Mouse (Mus musculus) forebrain, embryonic 10.5 days (tissue): Measurements from ENCODE around the gene Il13ra1. TPM values are rescaled to one million over a fixed set of nuclear protein-coding genes. Genes with fewer than 3 reads are reported as not detected.

Experiments used
- DNase-seq: peaks from one replicate; pipeline ENCODE4 v3.0.0-alpha.2; 2017; ENCODE audit warnings: low spot score; ENCODE audit errors: extremely low spot score
- H3K27ac ChIP-seq: fragments of 300-500 bp; sonication (generic); 2 replicates; pipeline ENCODE4 v1.5.1; 2016; ENCODE audit warnings: mild to moderate bottlenecking
- H3K27me3 ChIP-seq: fragments of 300-500 bp; sonication (generic); 2 replicates; pipeline ENCODE4 v1.6.1; 2016; ENCODE audit warnings: mild to moderate bottlenecking; ENCODE audit not compliant: poor library complexity, severe bottlenecking
- H3K36me3 ChIP-seq: fragments of 300-500 bp; sonication (generic); replicated peaks from 2 replicates; pipeline ENCODE4 v1.6.1; 2016; ENCODE audit warnings: mild to moderate bottlenecking, moderate library complexity
- H3K4me1 ChIP-seq: fragments of 300-500 bp; sonication (generic); 2 replicates; pipeline ENCODE4 v1.6.1; 2016
- H3K4me3 ChIP-seq: fragments of 300-500 bp; sonication (generic); 2 replicates; pipeline ENCODE4 v1.5.1; 2016; ENCODE audit warnings: mild to moderate bottlenecking, moderate library complexity
- H3K9me3 ChIP-seq: fragments of 300-500 bp; sonication (generic); 2 replicates; pipeline ENCODE4 v1.6.1; 2016; ENCODE audit warnings: mild to moderate bottlenecking, moderate library complexity
- WGBS: fragments of 180-500 bp; shearing (Covaris S2); methylation state at CpG from one replicate; pipeline ENCODE4 v1.1.7; 2016; 5-methylcytosine and 5-hydroxymethylcytosine counted together
- polyA plus RNA-seq: library from polyadenylated mRNA; unstranded; fragments of >200 nt; fragmentation: Nextera tagmentation; extraction: Ambion mirVana; gene quantifications from 2 replicates; pipeline ENCODE4 v1.2.1, GENCODE M21; 2016

Il13ra1 gene
- polyA plus RNA-seq, 1 experiment from 2014 or later, result 2.6 TPM

GRCm38 (mm10) chrX:36141994-36142639 is 30.2 kb downstream of the Il13ra1 start:
- WGBS, result 83% methylated on average over 6 of the region's 6 CpGs
- Histone ChIP-seq H3K27ac (no peak overlapping the region), H3K4me1 (no peaks in the 10 kb centered on the region)

GRCm38 (mm10) chrX:36146746-36147145 is 34.8 kb downstream of the Il13ra1 start:
- DNase-seq, result no peak
- no peaks in the 10 kb centered on the region for H3K4me1 ChIP-seq
- no peaks in the 10 kb centered on the region for H3K27me3 ChIP-seq
- H3K27ac ChIP-seq, result no peak overlapping the region
- H3K9me3 ChIP-seq, result no peaks in the 10 kb centered on the region
- H3K4me3 ChIP-seq, result no peak overlapping the region
- no peaks in the 10 kb centered on the region for H3K36me3 ChIP-seq
- 85% methylated on average over 4 of the region's 4 CpGs for WGBS

More at GRCm38 (mm10) chrX:36141994-36142639, 30.2 kb downstream of the Il13ra1 start:
- Histone ChIP-seq H3K36me3 (no peaks in the 10 kb centered on the region), H3K9me3 (no peaks in the 10 kb centered on the region), H3K27me3 (no peaks in the 10 kb centered on the region), H3K4me3 (no peak overlapping the region)
- no peak for DNase-seq

DNA sequence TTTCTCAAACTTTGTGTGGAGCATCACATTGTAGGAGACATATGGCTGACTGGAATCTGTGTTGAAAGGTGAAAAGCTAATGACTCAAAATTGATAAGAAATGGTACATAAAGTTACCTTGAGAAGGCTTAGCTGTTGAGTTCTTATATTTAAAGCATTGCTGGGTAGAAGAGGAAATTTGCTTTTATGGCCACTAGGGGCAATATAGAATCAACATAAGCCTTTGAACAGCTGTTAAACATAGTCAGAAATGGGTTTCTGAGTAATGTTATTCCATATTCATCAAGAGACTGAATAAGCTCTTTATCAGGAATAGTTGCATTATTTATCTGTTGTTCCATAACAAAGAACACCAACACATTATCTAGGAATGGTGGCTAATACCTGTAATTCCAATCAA is 38.2 kb downstream of the Il13ra1 start:
- Histone ChIP-seq H3K27ac (no peak overlapping the region), H3K4me3 (no peak overlapping the region), H3K36me3 (no peaks in the 10 kb centered on the region), H3K4me1 (no peaks in the 10 kb centered on the region), H3K27me3 (no peaks in the 10 kb centered on the region), H3K9me3 (no peaks in the 10 kb centered on the region)
- no peak for DNase-seq

GRCm38 (mm10) chrX:36156677-36157076 is 44.8 kb downstream of the Il13ra1 start:
- Histone ChIP-seq H3K4me1 (peaks cover 4% of the 10 kb centered on the region), H3K27me3 (no peaks in the 10 kb centered on the region), H3K27ac (no peak overlapping the region), H3K36me3 (no peaks in the 10 kb centered on the region), H3K4me3 (no peak overlapping the region), H3K9me3 (no peaks in the 10 kb centered on the region)
- no peak for DNase-seq
- WGBS, result 79% methylated on average over 2 of the region's 2 CpGs

DNA sequence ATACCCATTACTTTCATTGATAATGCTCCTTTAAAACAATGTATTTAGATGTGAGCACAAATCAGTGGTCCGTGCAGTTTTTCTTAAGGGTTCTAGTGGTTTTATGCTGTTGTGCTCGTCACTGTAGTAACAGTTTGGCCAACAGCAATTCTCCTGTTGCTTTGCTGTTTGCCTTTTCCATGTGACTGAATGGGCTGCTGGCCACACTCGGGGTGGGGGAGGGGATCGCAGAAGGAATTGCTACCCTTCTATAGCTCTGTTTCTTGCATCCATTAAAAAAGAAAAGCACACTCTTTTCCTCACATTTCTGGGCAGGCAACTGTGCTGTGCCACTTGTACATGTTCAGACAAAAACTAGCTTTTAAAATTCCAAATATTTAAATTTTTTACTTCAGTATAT is 49.7 kb downstream of the Il13ra1 start:
- DNase-seq, result no peak
- whole genome bisulfite sequencing, result 36% methylated on average over 4 of the region's 4 CpGs

DNA sequence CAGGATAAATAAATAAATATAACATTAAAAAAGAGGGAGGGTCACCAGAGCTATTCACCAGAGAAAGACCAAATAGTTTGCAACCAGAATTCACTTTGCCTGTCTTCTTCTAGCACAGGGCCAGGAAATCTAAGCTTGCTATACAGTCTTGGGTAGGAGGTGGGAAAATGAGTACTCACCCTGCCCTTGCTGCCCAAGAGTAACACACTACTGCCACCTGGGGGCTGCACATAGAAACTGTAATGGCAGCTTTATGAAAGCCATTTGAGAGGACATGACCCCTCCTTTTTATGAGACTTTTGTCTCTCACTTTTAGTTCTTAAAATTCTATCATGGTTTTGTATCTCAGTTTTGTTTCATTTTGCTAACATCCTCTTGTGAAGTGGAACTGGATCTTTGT is 71.7 kb downstream of the Il13ra1 start:
- no peak overlapping the region for H3K27ac ChIP-seq
- no peaks in the 10 kb centered on the region for H3K27me3 ChIP-seq
- no peak overlapping the region for H3K4me3 ChIP-seq
- no peaks in the 10 kb centered on the region for H3K36me3 ChIP-seq
- no peak for DNase-seq
- H3K9me3 ChIP-seq, result no peaks in the 10 kb centered on the region
- 0 out of 2 replicates have a peak, but pooled peaks cover 2% of the 10 kb centered on the region for H3K4me1 ChIP-seq

More for the DNA sequence above, 49.7 kb downstream of the Il13ra1 start:
- Histone ChIP-seq H3K4me3 (no peak overlapping the region), H3K27ac (no peak overlapping the region), H3K36me3 (no peaks in the 10 kb centered on the region), H3K4me1 (peaks cover 10% of the 10 kb centered on the region), H3K27me3 (no peaks in the 10 kb centered on the region), H3K9me3 (no peaks in the 10 kb centered on the region)

GRCm38 (mm10) chrX:36186036-36186435 is 74.1 kb downstream of the Il13ra1 start:
- Histone ChIP-seq H3K27me3 (no peaks in the 10 kb centered on the region), H3K36me3 (no peaks in the 10 kb centered on the region), H3K27ac (no peak overlapping the region), H3K4me1 (0 out of 2 replicates have a peak, but pooled peaks cover 2% of the 10 kb centered on the region), H3K9me3 (no peaks in the 10 kb centered on the region), H3K4me3 (no peak overlapping the region)
- no peak for DNase-seq
- WGBS, result 70% methylated on average over 5 of the region's 5 CpGs

- no peaks in the 10 kb centered on the region for H3K36me3 ChIP-seq
- no peak for DNase-seq
- H3K4me1 ChIP-seq, result 0 out of 2 replicates have a peak, but pooled peaks cover 2% of the 10 kb centered on the region
- H3K27me3 ChIP-seq, result no peaks in the 10 kb centered on the region
- 38% methylated on average over 6 of the region's 6 CpGs for WGBS
- H3K9me3 ChIP-seq, result no peaks in the 10 kb centered on the region
- no peak overlapping the region for H3K4me3 ChIP-seq
- no peak overlapping the region for H3K27ac ChIP-seq
These were observed 74.5 kb downstream of the Il13ra1 start for GRCm38 (mm10) chrX:36186443-36186842.

GRCm38 (mm10) chrX:36193951-36194350 is 82.0 kb downstream of the Il13ra1 start:
- 31% methylated on average over 6 of the region's 6 CpGs for WGBS

DNA sequence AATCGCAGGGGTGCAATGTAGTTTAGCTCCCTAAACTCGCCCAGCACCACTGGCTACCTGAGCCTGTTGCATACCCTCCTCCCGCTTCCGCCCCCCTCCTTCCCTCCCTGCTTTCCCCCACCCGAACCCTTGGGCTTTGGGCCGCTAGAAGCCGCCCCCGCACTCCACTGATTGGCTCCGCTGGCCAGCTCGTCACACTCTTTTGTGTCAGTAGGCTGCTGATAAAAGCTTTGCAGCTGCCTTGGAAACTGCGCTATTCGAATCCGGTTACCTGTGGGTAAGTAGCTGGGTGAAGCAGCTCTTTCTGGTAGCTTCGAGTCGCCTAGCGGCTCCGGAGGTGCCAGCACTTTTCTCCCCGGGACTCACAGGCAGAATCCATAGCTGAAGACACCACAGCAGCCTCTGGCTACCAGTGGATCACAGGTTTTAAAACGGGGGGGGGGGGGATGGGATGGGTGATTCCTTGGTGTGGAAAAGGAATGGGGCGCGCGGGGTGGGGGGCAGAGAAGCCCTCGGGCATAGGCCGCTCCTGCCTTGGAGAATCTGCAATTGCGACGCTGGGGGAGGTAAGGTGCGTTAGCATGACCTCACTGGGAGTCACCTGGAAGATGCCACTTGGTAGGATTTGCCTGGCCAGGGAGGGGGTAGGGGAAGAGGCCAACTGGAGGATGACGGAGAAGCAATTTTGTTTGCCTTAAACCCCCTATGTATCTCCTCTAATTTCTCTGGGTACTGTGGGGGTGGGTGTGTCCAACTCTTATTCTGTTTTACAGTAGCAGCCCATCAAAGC is 84.0 kb downstream of the Il13ra1 start, which contains the start of gene Zcchc12:
Gene Zcchc12, plus strand, starts transcription at position 169 of the 790 bp plus-strand sequence.
- Histone ChIP-seq H3K9me3 (no peaks in the 10 kb centered on the region), H3K36me3 (no peaks in the 10 kb centered on the region), H3K4me1 (peaks cover 38% of the 10 kb centered on the region), H3K27ac (no peak within 1 kb of the TSS), H3K27me3 (peaks cover 39% of the 10 kb centered on the region), H3K4me3 (peak within 1 kb of the TSS; percentile 45)
- 16% methylated on average over 27 of the region's 28 CpGs for WGBS
- peak; percentile 26 for DNase-seq

More at GRCm38 (mm10) chrX:36193951-36194350, 82.0 kb downstream of the Il13ra1 start:
- no peaks in the 10 kb centered on the region for H3K9me3 ChIP-seq
- no peak overlapping the region for H3K4me3 ChIP-seq
- H3K27ac ChIP-seq, result no peak overlapping the region
- no peaks in the 10 kb centered on the region for H3K36me3 ChIP-seq
- DNase-seq, result no peak
- H3K4me1 ChIP-seq, result peaks cover 38% of the 10 kb centered on the region
- H3K27me3 ChIP-seq, result peaks cover 39% of the 10 kb centered on the region

GRCm38 (mm10) chrX:36209554-36209953 is 97.6 kb downstream of the Il13ra1 start:
- Histone ChIP-seq H3K27me3 (no peaks in the 10 kb centered on the region), H3K36me3 (no peaks in the 10 kb centered on the region), H3K4me1 (no peaks in the 10 kb centered on the region), H3K9me3 (no peaks in the 10 kb centered on the region), H3K27ac (no peak overlapping the region), H3K4me3 (no peak overlapping the region)
- no peak for DNase-seq
- 69% methylated on average over 2 of the region's 2 CpGs for WGBS

- Histone ChIP-seq H3K27me3 (no peaks in the 10 kb centered on the region), H3K4me1 (no peaks in the 10 kb centered on the region), H3K4me3 (no peak overlapping the region), H3K9me3 (no peaks in the 10 kb centered on the region), H3K27ac (no peak overlapping the region), H3K36me3 (no peaks in the 10 kb centered on the region)
- 80% methylated on average over 3 of the region's 3 CpGs for WGBS
- no peak for DNase-seq
These were observed 99.3 kb downstream of the Il13ra1 start for GRCm38 (mm10) chrX:36211216-36211615.
